Mouse (Mus musculus) spleen, adult 2 months (tissue): ENCODE measurements at regions not wholly inside any gene's neighbourhood (a gene's known extent, or its start where the extent isn't known, plus 50 kb on each side); places are given as distances from the start of the nearest gene placed in this dataset.

Experiments
- CTCF ChIP-seq: fragments of 200-500 bp; IDR thresholded peaks from 2 replicates; pipeline ENCODE4 v1.5.1; 2011; ENCODE audit warnings: mild to moderate bottlenecking, inconsistent platforms; ENCODE audit not compliant: insufficient read depth, insufficient read length, insufficient replicate concordance; ENCODE audit errors: extremely low read depth
- POLR2A ChIP-seq: fragments of 200-500 bp; IDR thresholded peaks from 2 replicates; pipeline ENCODE4 v1.6.1; 2011; ENCODE audit warnings: low read depth, low read length, inconsistent platforms

GRCm38 (mm10) chr13:110534320-110534764 lies 139.5 kb downstream of the Plk2 start:
- TF ChIP-seq POLR2A, result no peak
- no peak for TF ChIP-seq CTCF
